Mouse (Mus musculus) ovary, postnatal 36 days (tissue): ENCODE results near the gene Ubac2.

Source experiments
- DNase-seq: peaks from one replicate; pipeline ENCODE4 v3.0.0; 2022; ENCODE audit warnings: low spot score, mixed read lengths

The Ubac2 gene

DNA sequence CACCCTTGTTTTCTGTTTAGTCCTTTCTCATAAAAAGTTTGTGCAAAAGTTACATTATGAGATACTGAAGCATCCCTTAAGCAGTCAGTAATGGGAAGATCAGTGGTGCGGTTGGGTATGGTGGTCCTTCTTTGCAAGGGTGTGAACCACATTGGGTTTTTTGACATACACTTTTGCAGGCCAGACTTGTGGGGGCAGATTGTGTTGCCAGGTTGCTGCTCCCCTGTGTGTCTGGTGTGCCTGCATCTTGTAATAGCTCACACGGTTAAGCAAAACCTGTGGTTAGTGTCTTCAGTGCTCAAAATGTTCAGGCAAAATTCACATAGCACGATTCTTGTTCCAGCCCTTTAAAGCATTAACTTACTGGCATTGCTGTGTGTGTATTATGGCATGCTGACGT is 16.9 kb downstream of the Ubac2 start:
- no peak for DNase-seq

DNA sequence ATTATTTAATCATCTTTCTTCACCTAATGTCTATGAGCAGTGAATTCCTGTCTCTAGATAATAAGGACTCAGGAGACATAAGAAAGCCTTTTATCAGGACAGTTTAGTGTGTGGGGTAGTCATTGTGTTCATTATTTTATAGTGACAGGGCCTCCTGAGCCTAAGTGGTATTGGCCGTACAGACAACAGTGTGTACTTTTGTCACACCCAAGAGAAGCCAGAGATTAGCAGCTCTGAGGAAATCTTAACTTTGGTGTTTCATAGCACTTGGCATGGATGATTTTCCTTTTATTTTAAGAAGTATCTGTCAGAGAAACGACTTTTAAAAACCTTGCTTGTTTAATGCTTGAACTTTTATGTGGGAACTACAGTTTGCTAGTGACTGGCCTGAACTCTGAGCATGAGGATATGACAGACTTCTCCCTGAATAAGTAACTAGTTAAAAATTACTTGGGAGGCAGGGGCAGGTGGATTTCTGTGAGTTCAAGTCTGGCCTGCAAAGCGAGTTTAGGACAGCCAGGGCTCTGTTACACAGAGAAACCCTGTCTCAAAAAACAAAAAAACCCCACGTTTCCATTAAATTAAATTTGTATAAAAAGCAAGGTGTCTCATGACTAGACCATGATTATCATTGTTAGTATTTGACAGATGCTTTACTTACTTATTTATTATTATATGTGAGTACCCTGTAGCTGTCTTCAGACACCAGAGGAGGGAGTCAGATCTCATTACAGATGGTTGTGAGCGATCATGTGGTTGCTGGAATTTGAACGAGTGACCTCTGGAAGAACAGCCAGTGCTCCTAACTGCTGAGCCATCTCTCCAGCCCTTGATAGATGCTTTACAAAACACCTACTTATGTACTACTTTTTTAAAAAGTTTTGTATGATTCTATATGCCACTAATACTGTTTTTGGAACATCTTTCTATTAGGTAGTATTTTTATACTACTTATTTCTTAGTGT is 18.0 kb downstream of the Ubac2 start:
- no peak for DNase-seq

DNA sequence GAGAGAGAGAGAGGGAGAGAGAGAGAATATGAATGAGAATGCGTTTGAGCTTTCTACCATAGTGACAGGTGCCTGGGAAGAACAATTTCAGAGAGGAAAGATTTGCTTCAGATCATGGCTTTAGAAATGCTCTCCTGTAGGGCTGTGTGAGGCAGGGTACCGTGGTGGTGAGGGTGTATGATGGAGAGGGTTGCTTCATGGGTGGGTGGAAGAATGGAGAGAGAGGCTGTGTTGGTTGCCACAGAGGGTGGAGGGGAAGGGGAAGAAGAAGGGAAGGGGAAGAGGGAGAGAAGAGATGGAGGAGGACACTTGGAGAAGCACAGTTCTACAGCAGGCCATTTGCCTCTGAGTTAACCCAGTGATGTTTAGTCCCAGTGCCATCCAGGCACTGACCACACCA is 19.4 kb downstream of the Ubac2 start:
- no peak for DNase-seq

DNA sequence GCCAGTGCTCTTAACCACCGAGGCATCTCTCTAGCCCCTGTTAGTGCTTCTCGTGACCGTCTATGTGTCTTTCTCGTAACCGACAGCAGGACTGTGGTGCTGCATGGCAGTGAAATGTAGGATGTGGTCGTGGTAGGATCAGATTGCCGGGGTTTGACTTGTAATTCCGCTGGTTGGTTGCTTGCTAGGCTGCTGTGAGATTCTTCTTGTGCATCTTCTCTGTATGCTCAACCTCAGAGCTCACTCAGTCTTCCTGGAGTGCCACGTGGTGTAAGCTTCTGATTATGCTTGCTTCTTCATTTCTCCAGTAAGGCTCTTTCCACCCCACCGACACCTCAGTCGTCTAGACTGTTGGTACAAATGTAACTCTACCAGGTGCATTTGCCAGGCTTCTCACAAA is 20.1 kb downstream of the Ubac2 start:
- DNase-seq = no peak

DNA sequence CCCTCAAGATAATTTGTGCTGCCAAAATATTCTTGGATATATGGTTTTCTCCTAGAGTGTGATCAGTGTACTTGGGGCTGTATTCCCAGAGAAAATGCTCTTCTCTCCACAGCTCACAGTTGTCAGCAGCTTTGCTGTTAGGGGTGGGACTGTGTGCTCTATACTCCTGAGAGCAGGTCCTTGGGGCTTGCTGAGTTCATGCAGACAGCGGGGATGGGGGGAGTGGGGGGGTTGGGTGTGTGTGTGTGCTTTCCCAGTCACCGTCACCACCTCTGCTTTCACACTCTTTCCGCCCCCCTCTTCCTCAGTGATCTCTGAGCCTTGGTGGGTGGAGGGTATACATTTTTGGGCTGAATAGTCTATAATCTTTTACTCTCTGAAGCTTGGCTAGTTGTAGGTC is 20.7 kb downstream of the Ubac2 start:
- DNase-seq = no peak

DNA sequence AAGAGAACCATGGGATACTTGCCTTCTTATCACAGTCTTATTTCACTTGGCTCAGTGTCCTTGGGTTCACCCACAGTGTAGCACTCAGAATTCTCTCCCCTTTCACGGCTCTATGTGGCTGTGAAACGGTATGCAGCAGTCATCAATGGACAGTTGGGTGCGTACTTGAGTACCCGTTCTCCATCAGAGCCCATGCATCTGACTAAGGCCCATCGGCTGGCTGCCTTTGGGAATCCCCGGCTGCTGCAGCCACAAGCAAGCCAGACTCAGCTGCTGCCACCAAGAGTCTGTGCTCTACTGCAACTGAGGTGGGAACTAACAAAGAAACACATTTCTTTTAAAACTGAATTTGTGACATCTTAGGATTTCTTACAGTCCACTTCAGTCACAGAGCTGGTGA is 23.1 kb downstream of the Ubac2 start:
- no peak for DNase-seq

DNA sequence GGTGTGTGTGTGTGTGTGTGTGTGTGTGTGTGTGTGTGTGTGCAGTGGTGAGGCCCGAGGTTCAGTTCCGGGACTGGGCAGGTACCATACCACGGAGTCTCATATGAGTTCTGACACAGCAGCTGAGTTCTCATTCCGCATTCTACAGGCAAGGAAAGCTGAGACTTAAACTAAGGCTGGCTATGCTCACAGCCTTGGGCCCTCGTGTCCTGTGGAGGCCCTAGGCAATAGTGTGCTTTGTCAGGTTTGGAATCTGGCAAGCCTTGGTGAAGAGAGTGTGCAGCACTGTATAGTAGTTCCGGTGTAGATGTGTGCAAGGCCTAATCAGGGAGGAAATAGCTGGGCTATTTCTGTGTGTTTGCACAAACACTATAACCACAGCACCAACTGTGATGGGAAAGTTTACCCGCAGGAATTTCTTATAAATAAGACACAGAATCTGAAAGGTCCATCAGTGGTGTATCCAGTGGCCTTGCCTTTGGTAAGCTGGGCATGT is 25.0 kb downstream of the Ubac2 start:
- DNase-seq = no peak

DNA sequence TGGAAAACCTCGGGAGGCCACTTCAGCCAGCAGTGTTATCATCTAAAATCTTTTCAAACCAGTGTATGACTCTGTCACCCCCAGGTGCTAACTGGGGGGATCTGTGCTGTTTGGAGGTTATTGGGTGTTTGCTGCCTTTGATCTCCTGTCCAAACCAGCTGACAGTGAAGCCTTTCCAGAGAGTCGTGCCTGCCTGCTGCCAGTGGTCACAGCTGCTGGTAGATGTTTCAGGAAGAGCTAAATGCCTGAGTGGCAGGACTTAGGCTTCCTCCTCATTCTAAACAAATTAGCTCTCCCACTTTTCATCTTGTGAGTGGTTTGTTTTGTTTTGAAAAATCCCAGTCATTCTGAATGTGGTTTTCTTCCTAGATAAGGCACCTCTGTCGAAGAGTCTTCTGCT is 26.3 kb downstream of the Ubac2 start:
- DNase-seq = no peak

DNA sequence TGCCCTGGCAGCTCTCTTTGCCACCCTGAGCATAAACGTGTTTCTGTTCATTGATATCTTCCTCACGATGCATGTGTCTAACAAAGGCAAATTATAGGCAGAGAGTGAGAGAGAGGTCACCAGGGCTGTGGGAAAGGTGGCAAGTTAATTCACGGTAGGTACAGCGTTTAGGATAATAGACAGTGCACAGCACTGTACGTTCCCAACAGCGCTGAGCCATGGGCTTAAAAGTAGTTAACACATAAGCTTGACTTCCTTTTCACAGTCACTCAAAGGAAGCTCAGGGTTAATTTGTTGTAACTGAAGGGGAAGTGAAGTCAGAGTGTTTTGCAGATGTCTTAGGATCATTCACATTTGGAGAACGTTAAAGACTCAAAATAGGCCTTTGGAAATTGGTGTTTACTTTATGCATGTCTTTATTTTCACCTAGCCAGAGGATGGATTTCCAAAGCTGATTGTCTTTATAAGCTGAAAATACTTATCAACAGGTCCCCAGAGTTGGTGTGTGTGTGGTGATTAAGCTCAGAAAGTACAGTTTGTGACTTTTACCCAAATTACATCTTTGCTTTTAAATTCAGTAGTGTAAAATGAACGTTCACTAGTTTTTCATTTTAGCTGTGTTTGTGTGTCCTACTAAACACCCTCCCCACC is 28.0 kb downstream of the Ubac2 start:
- no peak for DNase-seq

DNA sequence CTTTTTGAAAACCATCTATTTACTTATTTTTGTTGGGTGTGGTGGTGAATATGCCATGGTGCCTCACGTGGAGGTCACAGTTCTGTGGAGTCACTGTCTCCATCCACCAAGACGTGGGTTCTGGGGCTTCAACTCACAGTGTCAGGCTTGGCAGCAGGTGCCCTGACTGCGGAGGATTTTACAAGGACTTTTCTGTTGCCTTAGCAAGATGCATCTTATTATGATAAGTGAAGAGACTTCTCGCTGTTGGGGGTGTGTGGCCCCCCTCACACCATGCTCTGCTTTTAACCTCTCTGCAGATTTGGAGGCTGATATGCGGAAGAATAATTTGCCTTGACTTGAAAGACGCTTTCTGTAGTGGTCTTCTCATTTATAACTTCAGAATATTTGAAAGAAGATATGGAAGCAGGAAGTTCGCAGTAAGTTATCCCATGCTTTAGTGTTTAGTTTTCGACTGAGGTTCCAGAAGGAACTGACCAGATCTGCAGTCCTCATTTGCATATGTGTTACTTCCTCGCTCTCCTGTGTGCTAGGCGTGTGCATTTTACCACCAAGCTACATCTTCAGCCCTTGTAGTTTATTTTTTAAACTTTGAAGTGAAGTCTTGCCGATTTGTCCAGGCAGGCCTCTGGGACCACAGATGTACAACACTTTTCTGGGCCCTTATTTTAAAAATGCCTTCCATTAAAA is 28.7 kb downstream of the Ubac2 start:
- DNase-seq = no peak

DNA sequence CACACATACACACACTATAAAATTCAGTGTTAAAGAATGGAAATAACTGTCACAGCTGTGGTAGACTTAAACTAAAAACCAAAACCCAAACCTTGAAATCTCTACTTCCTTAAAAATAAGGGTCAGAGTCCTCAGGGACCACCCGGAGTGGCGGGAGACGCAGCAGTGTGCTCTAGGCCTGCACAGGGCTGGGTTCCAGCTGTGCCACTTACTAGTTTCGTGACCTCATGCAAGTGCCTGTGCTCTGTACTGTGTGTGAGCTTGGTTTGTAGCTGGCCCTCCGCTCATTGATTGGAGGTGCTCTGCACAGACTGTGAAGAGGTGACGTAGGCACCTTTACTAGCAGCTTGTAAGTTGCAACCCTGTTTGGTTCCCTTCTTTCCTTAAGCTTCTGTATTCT is 31.4 kb downstream of the Ubac2 start:
- no peak for DNase-seq

DNA sequence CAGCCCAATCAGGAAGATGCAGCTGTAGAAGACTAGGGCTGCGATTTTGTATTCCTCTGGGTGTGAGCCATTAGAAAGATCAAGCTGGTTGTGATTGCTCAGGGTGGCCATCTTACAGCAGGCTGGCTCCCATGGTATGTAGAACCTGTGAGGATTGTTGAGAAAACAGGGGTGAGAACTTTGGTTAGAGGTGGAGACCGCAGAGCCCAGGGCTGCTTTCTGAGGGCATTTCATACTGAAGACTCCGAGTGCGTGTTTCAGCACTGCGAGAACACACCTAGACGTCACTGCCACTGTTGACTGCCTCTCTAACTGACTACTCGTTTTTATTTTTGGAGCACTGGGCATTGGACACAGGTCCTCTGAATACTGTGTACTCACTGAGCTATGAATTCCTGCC is 34.1 kb downstream of the Ubac2 start:
- no peak for DNase-seq

DNA sequence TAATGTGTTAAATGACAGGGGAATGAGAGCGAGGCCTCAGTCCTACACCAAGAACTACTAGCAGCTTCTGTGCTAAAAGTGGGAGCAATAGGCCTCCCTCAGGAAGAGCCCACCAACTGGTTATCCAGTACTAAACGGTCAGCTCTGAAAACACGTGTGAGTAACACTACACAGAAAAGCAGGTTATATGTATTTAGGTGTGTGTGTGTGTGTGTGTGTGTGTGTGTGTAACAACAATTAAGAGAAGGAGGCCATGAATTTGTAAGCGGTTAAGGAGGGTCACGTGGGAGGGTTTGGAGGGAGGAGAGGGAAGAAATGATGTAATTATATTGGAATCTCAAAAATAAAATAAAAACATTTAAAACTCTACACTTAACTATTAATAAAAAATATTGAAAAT is 36.7 kb downstream of the Ubac2 start:
- DNase-seq = no peak

DNA sequence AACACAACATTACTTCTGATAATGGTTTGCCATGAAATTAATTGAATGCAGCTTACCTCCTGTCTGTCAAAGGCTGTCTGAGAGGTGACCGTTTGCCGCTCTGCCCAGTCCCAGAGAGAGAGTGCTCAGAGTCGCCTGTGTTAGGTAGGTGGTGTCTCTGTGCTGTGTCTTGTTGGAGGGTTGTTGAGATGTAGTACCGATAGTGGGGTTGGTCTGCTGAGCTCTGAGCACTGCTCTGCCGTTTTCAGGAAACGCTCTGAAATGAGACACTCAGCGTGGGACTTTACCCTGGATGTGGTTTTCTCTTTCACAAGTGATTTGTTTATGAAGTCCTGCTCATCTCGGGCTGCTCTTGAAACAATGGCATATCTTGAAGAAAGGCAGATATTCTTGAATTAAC is 37.2 kb downstream of the Ubac2 start, which contains the start of gene Gpr18:
TSS of gene Gpr18 (minus strand) at position 161 of the 400 bp plus-strand sequence.
- DNase-seq = no peak

DNA sequence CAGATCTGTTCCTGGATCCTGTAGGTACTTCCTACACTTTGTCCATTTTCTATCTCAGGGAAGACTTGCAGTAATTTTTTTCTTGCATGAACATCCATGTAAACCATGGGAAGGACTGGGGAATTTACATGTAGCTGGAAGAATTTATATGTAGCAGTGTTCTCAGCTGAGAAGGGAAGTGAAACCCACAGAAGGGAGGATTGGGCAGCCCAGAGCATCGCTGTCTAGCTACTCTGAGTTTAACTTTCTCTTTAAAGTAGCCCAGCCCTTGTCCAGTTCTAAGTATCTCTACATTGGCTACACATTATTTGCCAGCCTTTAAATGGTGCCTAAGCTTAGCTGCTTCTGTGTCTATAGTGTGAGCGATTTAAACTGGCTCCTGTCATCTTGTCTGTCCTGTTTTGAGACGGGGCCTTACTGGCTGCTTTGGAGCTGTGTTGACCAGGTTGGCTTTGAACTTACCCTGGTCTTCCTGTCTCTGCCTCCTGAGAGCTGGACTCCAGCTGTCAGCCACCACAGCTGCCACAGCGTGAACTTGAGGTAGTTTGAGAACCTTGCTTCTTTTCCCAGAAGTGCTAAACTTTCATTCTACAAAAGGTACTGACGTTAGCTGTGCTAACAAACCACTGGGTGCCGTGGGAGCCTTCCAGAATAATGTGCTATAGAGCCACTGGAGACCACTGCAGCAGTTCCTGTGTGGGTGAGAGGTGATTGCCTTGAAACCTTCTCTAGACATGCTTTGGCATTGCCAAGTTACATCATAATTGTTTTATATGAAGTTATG is 38.1 kb downstream of the Ubac2 start:
- DNase-seq = no peak

DNA sequence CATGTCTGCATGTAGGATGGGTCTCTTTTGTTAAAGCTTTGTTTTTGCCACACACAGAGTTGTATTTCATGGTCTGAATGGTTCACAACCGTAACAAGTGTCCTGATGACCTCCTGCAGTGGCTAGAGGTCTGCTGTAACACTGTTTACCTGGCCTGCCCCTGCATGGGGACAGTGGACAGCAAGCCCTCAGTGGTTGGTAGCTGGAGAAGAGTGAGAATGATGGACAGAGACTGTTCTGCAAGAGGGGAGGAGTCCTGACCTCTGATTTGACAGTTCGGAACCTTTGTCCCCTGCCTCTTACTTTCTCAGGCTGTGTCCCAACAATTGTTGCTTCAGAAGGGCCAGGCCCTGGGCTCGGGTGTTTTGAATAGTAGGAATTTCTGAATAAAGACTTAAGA is 39.8 kb downstream of the Ubac2 start:
- no peak for DNase-seq

DNA sequence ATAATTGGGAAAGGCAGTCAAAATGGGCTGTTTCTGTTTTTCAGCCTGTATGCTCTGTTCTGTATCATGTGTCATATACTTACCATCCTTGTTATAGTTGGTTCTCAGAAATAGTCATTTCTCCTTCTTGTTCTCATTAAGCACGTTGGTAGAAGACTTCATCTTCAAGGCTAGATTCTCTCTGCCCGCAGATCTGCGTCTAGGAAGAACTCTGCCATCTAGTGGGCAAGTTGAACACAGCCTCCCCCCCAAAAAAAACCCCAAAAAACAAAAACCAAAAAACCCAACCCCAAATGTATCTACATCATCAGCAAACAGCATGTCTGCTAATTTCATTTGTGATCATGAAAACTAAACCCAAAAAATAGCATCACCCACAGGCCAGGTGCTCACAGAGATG is 41.3 kb downstream of the Ubac2 start:
- no peak for DNase-seq

DNA sequence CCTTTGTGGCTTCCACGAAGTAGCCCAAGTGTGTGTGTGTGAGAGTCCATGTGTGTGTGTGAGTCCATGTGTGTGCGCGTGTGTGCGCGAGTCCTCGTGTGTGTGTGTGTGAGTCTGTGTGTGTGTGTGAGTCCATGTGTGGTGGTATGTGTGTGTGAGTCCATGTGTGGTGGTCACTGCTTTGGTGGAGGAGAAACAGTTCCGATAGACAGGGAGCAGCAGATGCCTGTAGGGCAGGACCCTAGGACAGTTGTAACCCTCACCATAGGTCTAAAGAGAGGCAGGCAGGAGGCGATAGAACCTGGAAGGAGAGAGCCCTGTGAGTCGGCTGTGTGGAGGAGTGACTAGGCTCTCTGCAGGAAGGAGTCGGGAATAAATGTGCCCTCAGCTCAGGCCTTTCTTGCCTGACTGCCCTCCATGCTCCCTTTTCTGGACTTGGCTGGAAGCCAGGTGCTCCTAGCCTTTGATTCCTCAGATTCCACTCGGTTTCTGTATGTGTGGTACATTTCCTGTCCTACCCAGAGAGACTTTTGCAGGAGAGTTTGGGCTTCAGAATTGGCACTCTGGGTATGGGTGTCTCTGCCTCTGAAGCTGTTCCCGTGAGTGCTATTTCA is 42.2 kb downstream of the Ubac2 start:
- peak; percentile 16 for DNase-seq

DNA sequence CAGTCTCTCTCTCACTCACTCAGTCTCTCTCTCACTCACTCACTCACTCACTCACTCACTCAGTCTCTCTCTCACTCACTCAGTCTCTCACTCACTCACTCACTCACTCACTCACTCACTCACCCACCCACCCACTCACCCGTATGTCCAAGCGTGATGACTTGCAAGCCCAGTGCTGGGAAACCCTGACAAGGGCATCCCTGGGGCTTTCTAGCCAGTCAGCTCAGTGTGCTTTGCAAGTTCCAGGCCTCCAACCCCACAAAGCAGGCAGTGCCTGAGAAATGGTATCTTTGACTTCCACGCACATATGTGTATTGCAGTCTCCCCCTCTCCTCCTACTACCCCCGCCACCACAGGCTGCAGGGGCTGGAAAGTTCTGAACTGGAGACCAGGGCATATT is 43.6 kb downstream of the Ubac2 start:
- DNase-seq = no peak

DNA sequence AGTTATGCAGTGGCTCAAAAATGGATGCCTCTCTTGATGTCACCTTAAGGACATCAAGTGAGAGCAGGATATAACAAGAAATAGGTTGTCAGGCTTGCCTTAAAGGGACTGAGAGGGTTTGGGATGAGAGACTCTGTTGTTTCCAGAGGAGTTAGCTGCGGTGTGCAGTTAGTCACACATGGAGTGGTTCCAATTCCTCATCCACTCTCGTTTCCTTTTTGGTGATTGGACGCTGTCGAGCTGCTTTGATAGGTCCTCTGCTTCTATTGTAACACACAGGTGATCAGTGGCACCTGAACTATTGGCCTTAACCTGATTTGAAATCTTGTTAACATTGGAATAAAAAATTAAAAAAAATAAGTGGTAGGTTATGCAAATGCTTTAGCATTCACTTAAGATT is 44.3 kb downstream of the Ubac2 start:
- no peak for DNase-seq

DNA sequence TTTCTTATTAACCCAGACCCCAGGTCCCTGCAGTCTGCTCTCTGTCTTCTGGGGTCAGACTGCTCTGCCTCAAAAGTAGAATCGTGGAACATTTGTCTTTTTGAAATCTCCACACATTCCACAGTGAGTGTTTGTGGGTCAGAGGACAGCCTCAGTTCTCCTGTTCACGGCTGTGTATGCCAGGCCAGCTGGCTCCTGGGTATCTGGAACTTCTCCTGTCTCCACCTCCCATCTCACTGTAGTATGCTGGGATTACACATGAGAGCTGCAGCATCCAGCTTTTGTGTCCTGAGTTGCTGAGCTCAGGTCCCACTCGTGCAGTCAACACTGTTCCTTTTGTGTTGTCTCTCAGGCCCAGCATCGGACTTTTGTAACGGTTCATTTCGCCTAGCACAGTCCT is 46.5 kb downstream of the Ubac2 start:
- no peak for DNase-seq
